Mouse (Mus musculus) embryonic fibroblast, embryonic 13.5 days (primary cell): ENCODE data around the gene Mgp. TPM values are rescaled to one million over a fixed set of nuclear protein-coding genes. Genes with fewer than 3 reads are reported as not detected.
A peak's percentile ranks its signal among the peaks of the same experiment; 100 is the strongest.

ENCODE experiments used
- H3K27ac ChIP-seq: 2 replicates; pipeline ENCODE4 v1.5.1; 2012; ENCODE audit warnings: low read length, control low read depth, inconsistent platforms; ENCODE audit not compliant: insufficient read depth
- H3K4me1 ChIP-seq: 2 replicates; pipeline ENCODE4 v1.6.1; 2011; ENCODE audit warnings: low read length; ENCODE audit not compliant: control insufficient read depth, insufficient read depth
- H3K4me3 ChIP-seq: 2 replicates; pipeline ENCODE4 v1.5.1; 2011; ENCODE audit warnings: mild to moderate bottlenecking, control low read depth, low read length; ENCODE audit not compliant: insufficient read depth
- CTCF ChIP-seq: IDR thresholded peaks from 2 replicates; pipeline ENCODE4 v1.5.1; 2011; ENCODE audit warnings: mild to moderate bottlenecking, control low read depth, low read length, moderate library complexity, borderline replicate concordance; ENCODE audit not compliant: insufficient read depth
- POLR2A ChIP-seq: IDR thresholded peaks from 2 replicates; pipeline ENCODE4 v1.6.1; 2011; ENCODE audit warnings: low read depth, mild to moderate bottlenecking, control low read depth, low read length, moderate library complexity
- polyA plus RNA-seq: library from polyadenylated mRNA; stranded (reverse); fragments of >200 nt; gene quantifications from 2 replicates; pipeline ENCODE4 v1.2.4, GENCODE M21; 2011; ENCODE audit warnings: low read depth; ENCODE audit not compliant: missing spikeins, insufficient read length

Mgp gene
- polyA plus RNA-seq, result 2,420 and 2,717 TPM in 2 replicates

GRCm38 (mm10) chr6:136875670-136876069 lies at the start of gene Mgp:
Gene Mgp (minus strand): TSS chr6:136875823.
- Histone ChIP-seq H3K4me3 (peak within 1 kb of the TSS; percentile 75), H3K4me1 (no peaks in the 10 kb centered on the region; the same call in 1 of the 2 replicates)
- TF ChIP-seq CTCF (no peak), POLR2A (peak; percentile 99)

GRCm38 (mm10) chr6:136925049-136925448 lies 49.4 kb upstream of the Mgp start:
- H3K4me1 ChIP-seq, result peaks cover 5% of the 10 kb centered on the region
- H3K27ac ChIP-seq, result no peak overlapping the region
- TF ChIP-seq POLR2A (no peak), CTCF (no peak)
- no peak overlapping the region for H3K4me3 ChIP-seq

More at GRCm38 (mm10) chr6:136875670-136876069, at the start of gene Mgp:
- H3K27ac ChIP-seq, result peak within 1 kb of the TSS; percentile 60

- Histone ChIP-seq H3K4me3 (no peak within 1 kb of the TSS), H3K27ac (no peak within 1 kb of the TSS), H3K4me1 (peaks cover 5% of the 10 kb centered on the region)
- TF ChIP-seq CTCF, result no peak
- TF ChIP-seq POLR2A, result no peak
Measured at GRCm38 (mm10) chr6:136923532-136923931, 47.9 kb upstream of the Mgp start, which contains the start of gene Pde6h. Gene Pde6h (plus strand): TSS chr6:136923832.

GRCm38 (mm10) chr6:136922871-136923270 lies 47.2 kb upstream of the Mgp start:
- Histone ChIP-seq H3K4me1 (peaks cover 5% of the 10 kb centered on the region), H3K4me3 (no peak overlapping the region), H3K27ac (no peak overlapping the region)
- TF ChIP-seq POLR2A (no peak), CTCF (no peak)

- Histone ChIP-seq H3K4me3 (no peak within 1 kb of the TSS), H3K4me1 (peaks cover 5% of the 10 kb centered on the region), H3K27ac (no peak within 1 kb of the TSS)
- no peak for TF ChIP-seq POLR2A
- no peak for TF ChIP-seq CTCF
Measured at GRCm38 (mm10) chr6:136922080-136922479, 46.5 kb upstream of the Mgp start, which contains the start of gene Erp27. Gene Erp27 (minus strand): TSS chr6:136922180.

- no peak overlapping the region for H3K27ac ChIP-seq
- no peak overlapping the region for H3K4me3 ChIP-seq
- no peak for TF ChIP-seq CTCF
- TF ChIP-seq POLR2A, result no peak
- H3K4me1 ChIP-seq, result peaks cover 5% of the 10 kb centered on the region
Measured at GRCm38 (mm10) chr6:136921601-136922000, 46.0 kb upstream of the Mgp start.

- H3K4me1 ChIP-seq, result peaks cover 5% of the 10 kb centered on the region
- H3K4me3 ChIP-seq, result no peak overlapping the region
- H3K27ac ChIP-seq, result no peak overlapping the region
- TF ChIP-seq CTCF (no peak), POLR2A (no peak)
Measured at GRCm38 (mm10) chr6:136920320-136921257, 45.0 kb upstream of the Mgp start.

GRCm38 (mm10) chr6:136917885-136918284 lies 42.3 kb upstream of the Mgp start:
- H3K4me3 ChIP-seq, result no peak overlapping the region
- TF ChIP-seq CTCF (no peak), POLR2A (no peak)
- H3K27ac ChIP-seq, result no peak overlapping the region
- H3K4me1 ChIP-seq, result peaks cover 7% of the 10 kb centered on the region

- TF ChIP-seq CTCF, result no peak
- TF ChIP-seq POLR2A, result no peak
- H3K4me3 ChIP-seq, result no peak overlapping the region
- H3K27ac ChIP-seq, result no peak overlapping the region
- H3K4me1 ChIP-seq, result peaks cover 7% of the 10 kb centered on the region
Measured at GRCm38 (mm10) chr6:136915721-136916395, 40.2 kb upstream of the Mgp start.

- peaks cover 9% of the 10 kb centered on the region for H3K4me1 ChIP-seq
- TF ChIP-seq POLR2A (no peak), CTCF (no peak)
- no peak overlapping the region for H3K4me3 ChIP-seq
- H3K27ac ChIP-seq, result no peak overlapping the region; the same call in 1 of the 2 replicates
Measured at GRCm38 (mm10) chr6:136914234-136914633, 38.6 kb upstream of the Mgp start.
